Mouse (Mus musculus) hindbrain, embryonic 15.5 days (tissue): ENCODE results near the gene Plcb1. TPM values are rescaled to one million over a fixed set of nuclear protein-coding genes. Genes with fewer than 3 reads are reported as not detected.

ENCODE experiments used
- ATAC-seq: fragments of 200-750 bp; cut with Nextera tagmentation; 2 replicates; pipeline ENCODE4 v1.8.0; 2017; ENCODE audit warnings: low read depth, moderate number of reproducible peaks, moderate TSS enrichment; ENCODE audit not compliant: low FRiP score
- H3K27ac ChIP-seq: fragments of 300-500 bp; sonication (generic); replicated peaks from 2 replicates; pipeline ENCODE4 v1.5.1; 2015; ENCODE audit warnings: mild to moderate bottlenecking, inconsistent platforms
- H3K27me3 ChIP-seq: fragments of 300-500 bp; sonication (generic); 2 replicates; pipeline ENCODE4 v1.6.1; 2015; ENCODE audit warnings: control low read depth, inconsistent platforms
- H3K36me3 ChIP-seq: fragments of 300-500 bp; sonication (generic); 2 replicates; pipeline ENCODE4 v1.6.1; 2015; ENCODE audit warnings: control low read depth, inconsistent platforms
- H3K4me1 ChIP-seq: fragments of 300-500 bp; sonication (generic); replicated peaks from 2 replicates; pipeline ENCODE4 v1.6.1; 2015; ENCODE audit warnings: control low read depth, inconsistent platforms
- H3K4me2 ChIP-seq: fragments of 300-500 bp; sonication (generic); 2 replicates; pipeline ENCODE4 v1.6.1; 2015; ENCODE audit warnings: moderate library complexity, mild to moderate bottlenecking, inconsistent platforms
- H3K4me3 ChIP-seq: fragments of 300-500 bp; sonication (generic); 2 replicates; pipeline ENCODE4 v1.5.1; 2015; ENCODE audit warnings: mild to moderate bottlenecking, inconsistent platforms
- H3K9ac ChIP-seq: fragments of 300-500 bp; sonication (generic); 2 replicates; pipeline ENCODE4 v1.6.1; 2015; ENCODE audit warnings: inconsistent platforms
- H3K9me3 ChIP-seq: fragments of 300-500 bp; sonication (generic); 2 replicates; pipeline ENCODE4 v1.6.1; 2016; ENCODE audit warnings: control low read depth, inconsistent platforms
- WGBS: fragments of 180-500 bp; shearing (Covaris S2); methylation state at CpG from one replicate; pipeline ENCODE4 v1.1.7; 2015; 5-methylcytosine and 5-hydroxymethylcytosine counted together
- polyA plus RNA-seq: library from polyadenylated mRNA; unstranded; fragments of >200 nt; fragmentation: Nextera tagmentation; extraction: Ambion mirVana; gene quantifications from 2 replicates; pipeline ENCODE4 v1.2.1, GENCODE M21; 2015

Plcb1 gene
- polyA plus RNA-seq, 1 experiment from 2014 or later: 53.3 TPM

DNA sequence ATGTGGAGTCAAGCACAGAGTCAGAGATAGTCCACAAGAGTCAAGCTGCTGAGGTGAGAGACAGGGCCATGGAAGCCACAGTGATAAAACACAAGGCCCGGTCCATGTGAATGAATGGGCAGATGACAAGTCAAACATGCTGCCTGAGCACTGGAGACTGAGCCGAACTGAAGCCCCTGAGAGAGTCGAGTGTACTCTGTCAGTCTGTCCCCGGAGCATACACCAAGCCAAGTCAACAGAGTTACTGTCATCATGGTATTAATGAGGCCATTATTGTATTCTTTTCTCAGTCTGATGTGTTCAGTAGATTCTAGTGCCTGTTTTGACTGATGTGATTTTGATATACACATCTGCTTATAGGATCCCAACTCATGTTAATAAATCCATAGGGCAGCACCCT, 521.9 kb downstream of the Plcb1 start:
- 49% methylated on average over 4 of the region's 4 CpGs for WGBS
- Histone ChIP-seq H3K36me3 (no peaks in the 10 kb centered on the region), H3K27ac (no peak overlapping the region), H3K4me2 (no peak overlapping the region), H3K9me3 (no peaks in the 10 kb centered on the region), H3K4me3 (no peak overlapping the region), H3K9ac (no peak overlapping the region), H3K27me3 (no peaks in the 10 kb centered on the region), H3K4me1 (peaks cover 3% of the 10 kb centered on the region; the same call in 1 of the 2 replicates)
- ATAC-seq: peak; percentile 23; the same call in 1 of the 2 replicates

- ATAC-seq: no peak
- Histone ChIP-seq H3K4me1 (no peaks in the 10 kb centered on the region), H3K27ac (no peak overlapping the region), H3K27me3 (no peaks in the 10 kb centered on the region), H3K36me3 (no peaks in the 10 kb centered on the region), H3K9ac (no peak overlapping the region), H3K4me2 (no peak overlapping the region), H3K4me3 (no peak overlapping the region), H3K9me3 (no peaks in the 10 kb centered on the region)
- 90% methylated on average over 3 of the region's 3 CpGs for WGBS
Measured at GRCm38 (mm10) chr2:135315980-135316379, 530.1 kb downstream of the Plcb1 start.

- no peak overlapping the region for H3K27ac ChIP-seq
- H3K4me3 ChIP-seq: no peak overlapping the region
- no peaks in the 10 kb centered on the region for H3K9me3 ChIP-seq
- 84% methylated on average over 1 of the region's 1 CpGs for WGBS
- no peaks in the 10 kb centered on the region for H3K4me1 ChIP-seq
- H3K9ac ChIP-seq: no peak overlapping the region
- H3K27me3 ChIP-seq: no peaks in the 10 kb centered on the region
- H3K4me2 ChIP-seq: no peak overlapping the region
- H3K36me3 ChIP-seq: no peaks in the 10 kb centered on the region
- ATAC-seq: no peak
Measured at GRCm38 (mm10) chr2:135318136-135318535, 532.3 kb downstream of the Plcb1 start.

- peak; percentile 81 for ATAC-seq
- Histone ChIP-seq H3K36me3 (no peaks in the 10 kb centered on the region), H3K27me3 (no peaks in the 10 kb centered on the region), H3K4me3 (peak overlapping the region; percentile 33), H3K9ac (peak overlapping the region; percentile 8; the same call in 1 of the 2 replicates), H3K27ac (peak overlapping the region; percentile 56), H3K4me2 (peak overlapping the region; percentile 55), H3K4me1 (peaks cover 12% of the 10 kb centered on the region), H3K9me3 (no peaks in the 10 kb centered on the region)
- WGBS: 51% methylated on average over 7 of the region's 7 CpGs
Measured at GRCm38 (mm10) chr2:135323276-135323954, 537.5 kb downstream of the Plcb1 start.

GRCm38 (mm10) chr2:135323955-135324302, 538.1 kb downstream of the Plcb1 start:
- Histone ChIP-seq H3K4me1 (peaks cover 12% of the 10 kb centered on the region), H3K27me3 (no peaks in the 10 kb centered on the region), H3K9me3 (no peaks in the 10 kb centered on the region), H3K4me2 (peak overlapping the region; percentile 55), H3K4me3 (peak overlapping the region; percentile 33), H3K27ac (peak overlapping the region; percentile 56), H3K9ac (peak overlapping the region; percentile 8; the same call in 1 of the 2 replicates), H3K36me3 (no peaks in the 10 kb centered on the region)
- peak; percentile 91 for ATAC-seq
- 21% methylated on average over 4 of the region's 4 CpGs for WGBS

DNA sequence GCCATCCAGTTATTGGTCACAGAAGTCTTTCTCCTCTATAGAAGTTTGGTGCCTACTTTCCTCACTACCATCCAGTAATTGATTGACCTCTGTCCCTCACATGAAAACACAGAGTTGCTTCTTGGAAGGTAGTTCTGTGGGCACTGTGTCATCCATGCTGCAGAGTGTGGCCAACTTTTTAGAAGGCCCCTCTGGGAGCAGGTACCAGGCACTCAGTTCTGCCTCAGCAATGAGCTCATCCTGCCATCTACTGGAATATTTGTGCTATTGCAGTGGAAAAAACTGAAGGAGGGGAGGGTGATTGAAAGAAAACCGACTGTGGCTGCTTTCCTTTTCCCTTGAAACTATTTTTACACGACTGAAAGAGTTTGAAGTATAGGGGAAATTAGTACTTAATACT, 542.9 kb downstream of the Plcb1 start:
- peaks cover 9% of the 10 kb centered on the region for H3K4me1 ChIP-seq
- 1% methylated on average over 2 of the region's 2 CpGs for WGBS

GRCm38 (mm10) chr2:135329782-135330545, 544.1 kb downstream of the Plcb1 start:
- Histone ChIP-seq H3K27me3 (no peaks in the 10 kb centered on the region), H3K9ac (no peak overlapping the region), H3K4me3 (0 out of 2 replicates have a peak overlapping the region, but pooled peaks have one; percentile 10), H3K27ac (no peak overlapping the region), H3K36me3 (no peaks in the 10 kb centered on the region), H3K4me2 (peak overlapping the region; percentile 50), H3K4me1 (no peaks in the 10 kb centered on the region), H3K9me3 (no peaks in the 10 kb centered on the region)
- peak; percentile 52; the same call in 1 of the 2 replicates for ATAC-seq
- 12% methylated on average over 14 of the region's 14 CpGs for WGBS

More for the DNA sequence above, 542.9 kb downstream of the Plcb1 start:
- ATAC-seq: peak; percentile 59; the same call in 1 of the 2 replicates
- Histone ChIP-seq H3K4me3 (no peak overlapping the region), H3K9ac (no peak overlapping the region), H3K36me3 (no peaks in the 10 kb centered on the region), H3K9me3 (no peaks in the 10 kb centered on the region), H3K27me3 (no peaks in the 10 kb centered on the region), H3K27ac (no peak overlapping the region), H3K4me2 (no peak overlapping the region)

- no peak for ATAC-seq
- no peak overlapping the region for H3K4me3 ChIP-seq
- no peaks in the 10 kb centered on the region for H3K9me3 ChIP-seq
- H3K4me2 ChIP-seq: no peak overlapping the region
- H3K27me3 ChIP-seq: no peaks in the 10 kb centered on the region
- H3K36me3 ChIP-seq: no peaks in the 10 kb centered on the region
- 79% methylated on average over 1 of the region's 1 CpGs for WGBS
- H3K27ac ChIP-seq: no peak overlapping the region
- H3K4me1 ChIP-seq: no peaks in the 10 kb centered on the region
- no peak overlapping the region for H3K9ac ChIP-seq
Measured at GRCm38 (mm10) chr2:135331868-135332267, 546.0 kb downstream of the Plcb1 start.

GRCm38 (mm10) chr2:135356311-135356710, 570.4 kb downstream of the Plcb1 start:
- no peak overlapping the region for H3K9ac ChIP-seq

GRCm38 (mm10) chr2:135361798-135362197, 575.9 kb downstream of the Plcb1 start:
- H3K4me1 ChIP-seq: no peaks in the 10 kb centered on the region
- no peak overlapping the region for H3K27ac ChIP-seq
- H3K4me3 ChIP-seq: no peak overlapping the region
- H3K27me3 ChIP-seq: no peaks in the 10 kb centered on the region
- no peaks in the 10 kb centered on the region for H3K36me3 ChIP-seq
- ATAC-seq: peak; percentile 44; the same call in 1 of the 2 replicates
- H3K9ac ChIP-seq: no peak overlapping the region
- H3K4me2 ChIP-seq: no peak overlapping the region
- H3K9me3 ChIP-seq: no peaks in the 10 kb centered on the region
- 16% methylated on average over 1 of the region's 1 CpGs for WGBS

More at GRCm38 (mm10) chr2:135356311-135356710, 570.4 kb downstream of the Plcb1 start:
- Histone ChIP-seq H3K4me3 (no peak overlapping the region), H3K27me3 (no peaks in the 10 kb centered on the region), H3K9me3 (no peaks in the 10 kb centered on the region), H3K4me1 (no peaks in the 10 kb centered on the region), H3K4me2 (no peak overlapping the region), H3K27ac (no peak overlapping the region), H3K36me3 (no peaks in the 10 kb centered on the region)
- WGBS: 38% methylated on average over 1 of the region's 1 CpGs
- ATAC-seq: no peak

DNA sequence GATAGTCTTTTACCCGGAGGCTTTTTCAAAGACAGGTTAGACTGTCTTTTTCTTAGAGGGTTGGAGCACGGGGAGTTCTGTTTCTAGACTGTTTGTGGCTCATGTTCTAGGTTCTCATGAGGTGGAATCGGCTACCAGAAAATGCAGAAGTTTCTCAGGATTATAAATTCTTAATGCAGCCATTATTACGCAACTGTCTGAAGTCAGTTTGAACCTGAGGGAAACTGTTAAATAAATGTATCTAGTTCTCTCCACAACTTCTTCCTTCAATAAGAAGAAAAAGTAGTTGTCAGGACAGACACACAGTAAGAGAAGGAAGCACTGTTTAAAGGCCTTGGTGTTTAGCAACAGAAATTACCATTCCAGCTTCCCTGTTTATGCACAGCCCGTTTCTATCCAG, 577.1 kb downstream of the Plcb1 start:
- no peaks in the 10 kb centered on the region for H3K27me3 ChIP-seq
- H3K4me3 ChIP-seq: no peak overlapping the region
- H3K9me3 ChIP-seq: no peaks in the 10 kb centered on the region
- H3K4me1 ChIP-seq: no peaks in the 10 kb centered on the region
- H3K27ac ChIP-seq: no peak overlapping the region
- no peak overlapping the region for H3K9ac ChIP-seq
- H3K36me3 ChIP-seq: no peaks in the 10 kb centered on the region
- H3K4me2 ChIP-seq: no peak overlapping the region
- 90% methylated on average over 5 of the region's 5 CpGs for WGBS
- ATAC-seq: no peak

GRCm38 (mm10) chr2:135370259-135370835, 584.5 kb downstream of the Plcb1 start:
- Histone ChIP-seq H3K4me2 (no peak overlapping the region), H3K36me3 (no peaks in the 10 kb centered on the region), H3K4me1 (no peaks in the 10 kb centered on the region), H3K27ac (no peak overlapping the region), H3K4me3 (no peak overlapping the region), H3K9ac (no peak overlapping the region), H3K27me3 (no peaks in the 10 kb centered on the region), H3K9me3 (no peaks in the 10 kb centered on the region)
- no peak for ATAC-seq
- 76% methylated on average over 10 of the region's 10 CpGs for WGBS
